Mouse (Mus musculus): ENCODE results near the gene Ptprt. TPM values are rescaled to one million over a fixed set of nuclear protein-coding genes. Genes with fewer than 3 reads are reported as not detected.

The Ptprt gene
- polyA plus RNA-seq (2014; fragmentation: Nextera tagmentation; extraction: Ambion mirVana): 2.1 and 2.4 TPM in 2 replicates

- 1% methylated on average over 53 of the region's 73 CpGs for WGBS
- ATAC-seq (ENCODE audit: insufficient number of reproducible peaks, low FRiP score, low TSS enrichment, low read depth) (no peak), DNase-seq (ENCODE audit: low spot score) (peak; percentile 38)
- Histone ChIP-seq H3K4me2 (ENCODE audit: low read depth, severe bottlenecking) (peak within 1 kb of the TSS; percentile 87), H3K36me3 (ENCODE audit: control insufficient read depth, insufficient read depth, low read length) (no peaks in the 10 kb centered on the region), H3K9me3 (ENCODE audit: control insufficient read depth, low read length) (no peaks in the 10 kb centered on the region), H3K4me3 (ENCODE audit: low read depth, low read length) (peak within 1 kb of the TSS; percentile 47), H3K27me3 (ENCODE audit: control insufficient read depth, insufficient read depth, low read length) (peaks cover 28% of the 10 kb centered on the region), H3K4me1 (ENCODE audit: control insufficient read depth, insufficient read depth, low read length) (peaks cover 15% of the 10 kb centered on the region; the same call in 1 of the 2 replicates), H3K27ac (replicated peaks; ENCODE audit: low read depth, low read length) (no peak within 1 kb of the TSS), H3K9ac (ENCODE audit: low read length) (peak within 1 kb of the TSS; percentile 47)
Measured at GRCm38 (mm10) chr2:162660941-162661386, at the start of gene Ptprt. Ptprt (minus strand) TSS chr2:162661147.

DNA sequence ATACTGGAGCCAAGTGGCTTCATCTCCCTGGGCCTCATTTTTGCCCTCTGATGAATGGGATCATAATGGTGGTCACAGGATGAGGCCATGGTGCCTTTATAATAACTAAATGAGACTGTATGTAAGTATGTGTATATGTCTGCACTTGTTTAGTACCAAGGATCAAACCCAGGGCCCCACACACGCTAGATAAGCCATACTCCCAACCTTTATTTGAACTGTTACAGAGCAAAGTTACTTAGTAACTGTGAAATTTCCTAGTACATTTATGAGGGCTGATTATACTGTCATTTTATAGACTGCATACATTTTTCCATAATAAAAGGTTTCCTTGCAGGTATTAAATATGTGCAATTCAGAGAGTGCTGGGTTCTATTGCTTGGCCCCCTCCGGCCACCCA is 49.5 kb upstream of the Ptprt start:
- Histone ChIP-seq H3K27me3 (ENCODE audit: control insufficient read depth, insufficient read depth, low read length) (no peaks in the 10 kb centered on the region), H3K4me1 (ENCODE audit: control insufficient read depth, insufficient read depth, low read length) (no peaks in the 10 kb centered on the region), H3K4me3 (ENCODE audit: low read depth, low read length) (no peak overlapping the region), H3K27ac (replicated peaks; ENCODE audit: low read depth, low read length) (no peak overlapping the region), H3K36me3 (ENCODE audit: control insufficient read depth, insufficient read depth, low read length) (no peaks in the 10 kb centered on the region), H3K9me3 (ENCODE audit: control insufficient read depth, low read length) (no peaks in the 10 kb centered on the region), H3K4me2 (ENCODE audit: low read depth, severe bottlenecking) (no peak overlapping the region), H3K9ac (ENCODE audit: low read length) (no peak overlapping the region)
- ATAC-seq (ENCODE audit: insufficient number of reproducible peaks, low FRiP score, low TSS enrichment, low read depth): no peak
- DNase-seq (ENCODE audit: low spot score): no peak
- 90% methylated on average over 2 of the region's 2 CpGs for WGBS

DNA sequence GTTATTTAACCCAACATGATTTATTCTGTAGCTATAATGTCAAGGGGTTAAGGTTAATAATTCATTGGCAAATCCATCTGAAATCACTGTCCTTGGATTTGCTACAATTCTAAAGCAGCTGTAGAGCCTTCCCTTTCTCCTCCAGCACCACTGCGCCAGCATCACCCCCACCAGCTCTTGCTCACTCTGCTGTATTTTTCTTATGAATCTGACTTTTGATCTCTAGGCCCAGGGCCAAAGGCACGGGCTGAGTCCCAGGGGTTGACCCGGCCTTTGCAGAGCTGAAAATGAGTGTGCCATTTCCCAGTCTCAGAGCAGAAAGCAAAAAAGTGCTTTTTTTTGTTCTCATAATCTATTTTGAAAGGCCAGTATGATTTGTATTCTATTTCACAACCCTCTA is 38.7 kb upstream of the Ptprt start:
- no peak overlapping the region for H3K27ac ChIP-seq (replicated peaks; ENCODE audit: low read depth, low read length)
- H3K36me3 ChIP-seq (ENCODE audit: control insufficient read depth, insufficient read depth, low read length): no peaks in the 10 kb centered on the region
- ATAC-seq (ENCODE audit: insufficient number of reproducible peaks, low FRiP score, low TSS enrichment, low read depth): no peak
- H3K4me2 ChIP-seq (ENCODE audit: low read depth, severe bottlenecking): no peak overlapping the region
- no peaks in the 10 kb centered on the region for H3K27me3 ChIP-seq (ENCODE audit: control insufficient read depth, insufficient read depth, low read length)
- H3K4me3 ChIP-seq (ENCODE audit: low read depth, low read length): no peak overlapping the region
- H3K9ac ChIP-seq (ENCODE audit: low read length): no peak overlapping the region
- 85% methylated on average over 3 of the region's 3 CpGs for WGBS
- H3K4me1 ChIP-seq (ENCODE audit: control insufficient read depth, insufficient read depth, low read length): no peaks in the 10 kb centered on the region
- no peaks in the 10 kb centered on the region for H3K9me3 ChIP-seq (ENCODE audit: control insufficient read depth, low read length)
- DNase-seq (ENCODE audit: low spot score): no peak

GRCm38 (mm10) chr2:162699036-162699435 is 38.1 kb upstream of the Ptprt start:
- Histone ChIP-seq H3K36me3 (ENCODE audit: control insufficient read depth, insufficient read depth, low read length) (no peaks in the 10 kb centered on the region), H3K4me1 (ENCODE audit: control insufficient read depth, insufficient read depth, low read length) (no peaks in the 10 kb centered on the region), H3K4me2 (ENCODE audit: low read depth, severe bottlenecking) (no peak overlapping the region), H3K27ac (replicated peaks; ENCODE audit: low read depth, low read length) (no peak overlapping the region), H3K27me3 (ENCODE audit: control insufficient read depth, insufficient read depth, low read length) (no peaks in the 10 kb centered on the region), H3K4me3 (ENCODE audit: low read depth, low read length) (no peak overlapping the region), H3K9ac (ENCODE audit: low read length) (no peak overlapping the region), H3K9me3 (ENCODE audit: control insufficient read depth, low read length) (no peaks in the 10 kb centered on the region)
- DNase-seq (ENCODE audit: low spot score) (no peak), ATAC-seq (ENCODE audit: insufficient number of reproducible peaks, low FRiP score, low TSS enrichment, low read depth) (no peak)

DNA sequence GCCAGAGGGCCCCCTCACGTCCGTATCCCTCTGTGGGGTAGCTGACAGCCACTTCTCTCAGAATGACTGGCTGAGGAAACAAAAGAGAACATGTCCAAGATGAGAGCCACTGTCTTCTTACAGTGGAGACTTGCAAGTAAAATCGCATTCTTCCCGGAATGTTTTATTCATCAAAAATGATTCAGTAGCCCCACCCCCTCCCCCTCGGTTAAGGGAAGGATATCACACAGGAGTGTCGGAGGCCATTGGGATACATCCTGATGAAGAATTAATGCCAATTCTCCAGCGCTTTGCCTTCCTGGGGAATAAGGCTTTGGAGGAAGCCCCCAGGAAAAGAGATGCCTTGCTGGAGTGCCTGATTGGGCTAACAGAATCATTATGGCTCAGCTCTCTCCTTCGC is 37.1 kb upstream of the Ptprt start:
- ATAC-seq (ENCODE audit: insufficient number of reproducible peaks, low FRiP score, low TSS enrichment, low read depth): no peak

GRCm38 (mm10) chr2:162697151-162697550 is 36.2 kb upstream of the Ptprt start:
- no peaks in the 10 kb centered on the region for H3K9me3 ChIP-seq (ENCODE audit: control insufficient read depth, low read length)
- H3K4me1 ChIP-seq (ENCODE audit: control insufficient read depth, insufficient read depth, low read length): no peaks in the 10 kb centered on the region
- H3K27me3 ChIP-seq (ENCODE audit: control insufficient read depth, insufficient read depth, low read length): no peaks in the 10 kb centered on the region
- ATAC-seq (ENCODE audit: insufficient number of reproducible peaks, low FRiP score, low TSS enrichment, low read depth) (no peak), DNase-seq (ENCODE audit: low spot score) (no peak)
- no peak overlapping the region for H3K9ac ChIP-seq (ENCODE audit: low read length)
- WGBS: 79% methylated on average over 10 of the region's 10 CpGs
- no peak overlapping the region for H3K4me2 ChIP-seq (ENCODE audit: low read depth, severe bottlenecking)
- H3K36me3 ChIP-seq (ENCODE audit: control insufficient read depth, insufficient read depth, low read length): no peaks in the 10 kb centered on the region
- H3K4me3 ChIP-seq (ENCODE audit: low read depth, low read length): no peak overlapping the region
- no peak overlapping the region for H3K27ac ChIP-seq (replicated peaks; ENCODE audit: low read depth, low read length)

More for the DNA sequence above, 37.1 kb upstream of the Ptprt start:
- H3K36me3 ChIP-seq (ENCODE audit: control insufficient read depth, insufficient read depth, low read length): no peaks in the 10 kb centered on the region
- no peak overlapping the region for H3K9ac ChIP-seq (ENCODE audit: low read length)
- H3K4me3 ChIP-seq (ENCODE audit: low read depth, low read length): no peak overlapping the region
- H3K4me1 ChIP-seq (ENCODE audit: control insufficient read depth, insufficient read depth, low read length): no peaks in the 10 kb centered on the region
- DNase-seq (ENCODE audit: low spot score): no peak
- no peak overlapping the region for H3K4me2 ChIP-seq (ENCODE audit: low read depth, severe bottlenecking)
- no peaks in the 10 kb centered on the region for H3K9me3 ChIP-seq (ENCODE audit: control insufficient read depth, low read length)
- H3K27ac ChIP-seq (replicated peaks; ENCODE audit: low read depth, low read length): no peak overlapping the region
- no peaks in the 10 kb centered on the region for H3K27me3 ChIP-seq (ENCODE audit: control insufficient read depth, insufficient read depth, low read length)
- WGBS: 80% methylated on average over 8 of the region's 8 CpGs

GRCm38 (mm10) chr2:162692143-162692542 is 31.2 kb upstream of the Ptprt start:
- no peaks in the 10 kb centered on the region for H3K27me3 ChIP-seq (ENCODE audit: control insufficient read depth, insufficient read depth, low read length)
- no peaks in the 10 kb centered on the region for H3K4me1 ChIP-seq (ENCODE audit: control insufficient read depth, insufficient read depth, low read length)
- no peak overlapping the region for H3K4me3 ChIP-seq (ENCODE audit: low read depth, low read length)
- no peaks in the 10 kb centered on the region for H3K36me3 ChIP-seq (ENCODE audit: control insufficient read depth, insufficient read depth, low read length)
- H3K9ac ChIP-seq (ENCODE audit: low read length): no peak overlapping the region
- DNase-seq (ENCODE audit: low spot score): no peak
- H3K27ac ChIP-seq (replicated peaks; ENCODE audit: low read depth, low read length): no peak overlapping the region
- WGBS: 88% methylated on average over 7 of the region's 12 CpGs
- no peak overlapping the region for H3K4me2 ChIP-seq (ENCODE audit: low read depth, severe bottlenecking)
- no peaks in the 10 kb centered on the region for H3K9me3 ChIP-seq (ENCODE audit: control insufficient read depth, low read length)
- ATAC-seq (ENCODE audit: insufficient number of reproducible peaks, low FRiP score, low TSS enrichment, low read depth): no peak

- Histone ChIP-seq H3K4me1 (ENCODE audit: control insufficient read depth, insufficient read depth, low read length) (no peaks in the 10 kb centered on the region), H3K27ac (replicated peaks; ENCODE audit: low read depth, low read length) (no peak overlapping the region), H3K27me3 (ENCODE audit: control insufficient read depth, insufficient read depth, low read length) (no peaks in the 10 kb centered on the region), H3K4me2 (ENCODE audit: low read depth, severe bottlenecking) (no peak overlapping the region), H3K36me3 (ENCODE audit: control insufficient read depth, insufficient read depth, low read length) (no peaks in the 10 kb centered on the region), H3K9ac (ENCODE audit: low read length) (no peak overlapping the region), H3K9me3 (ENCODE audit: control insufficient read depth, low read length) (no peaks in the 10 kb centered on the region), H3K4me3 (ENCODE audit: low read depth, low read length) (no peak overlapping the region)
- WGBS: 20% methylated on average over 6 of the region's 6 CpGs
- ATAC-seq (ENCODE audit: insufficient number of reproducible peaks, low FRiP score, low TSS enrichment, low read depth) (no peak), DNase-seq (ENCODE audit: low spot score) (peak; percentile 69)
Measured at GRCm38 (mm10) chr2:162682674-162683073, 21.7 kb upstream of the Ptprt start.

DNA sequence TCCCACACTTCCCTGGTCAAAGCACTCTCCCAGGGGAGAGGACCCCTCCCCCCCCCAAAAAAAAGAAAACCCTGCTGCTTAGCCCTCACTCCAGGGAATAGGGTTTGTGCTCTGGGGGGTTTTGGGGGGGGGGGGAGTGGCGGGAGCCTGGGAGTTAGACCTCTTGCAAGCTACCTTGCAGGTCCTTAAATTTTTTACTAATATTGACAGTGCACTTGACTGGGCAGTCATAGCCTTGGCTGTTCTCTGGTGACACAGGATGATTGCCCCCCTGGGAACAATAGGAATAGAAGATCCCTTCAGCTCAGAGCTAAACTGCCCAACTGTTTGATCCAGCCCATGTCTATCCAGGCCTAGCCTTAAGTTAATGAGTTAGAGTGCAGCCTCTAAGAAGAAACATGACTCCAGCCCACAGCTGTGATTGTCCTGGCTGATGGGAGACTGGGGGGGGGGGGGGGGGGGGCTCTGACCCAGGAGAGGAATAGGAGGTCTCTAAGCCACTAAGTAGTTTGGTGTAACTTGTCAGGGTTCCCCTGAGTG is 1.6 kb upstream of the Ptprt start:
- peaks cover 28% of the 10 kb centered on the region for H3K27me3 ChIP-seq (ENCODE audit: control insufficient read depth, insufficient read depth, low read length)
- ATAC-seq (ENCODE audit: insufficient number of reproducible peaks, low FRiP score, low TSS enrichment, low read depth): no peak; the same call in 1 of the 2 replicates
- H3K36me3 ChIP-seq (ENCODE audit: control insufficient read depth, insufficient read depth, low read length): no peaks in the 10 kb centered on the region
- no peak overlapping the region for H3K4me2 ChIP-seq (ENCODE audit: low read depth, severe bottlenecking)
- no peak for DNase-seq (ENCODE audit: low spot score)
- H3K4me1 ChIP-seq (ENCODE audit: control insufficient read depth, insufficient read depth, low read length): peaks cover 15% of the 10 kb centered on the region; the same call in 1 of the 2 replicates
- H3K4me3 ChIP-seq (ENCODE audit: low read depth, low read length): no peak overlapping the region
- WGBS: 22% methylated on average over 1 of the region's 1 CpGs
- no peak overlapping the region for H3K27ac ChIP-seq (replicated peaks; ENCODE audit: low read depth, low read length)
- H3K9me3 ChIP-seq (ENCODE audit: control insufficient read depth, low read length): no peaks in the 10 kb centered on the region
- no peak overlapping the region for H3K9ac ChIP-seq (ENCODE audit: low read length)
